Mouse (Mus musculus) brain, embryonic 18.5 days (tissue): Measurements from ENCODE around the gene Gm48552.

ENCODE experiments used
- DNase-seq: peaks from one replicate; pipeline ENCODE4 v3.0.0-alpha.2; 2012; ENCODE audit warnings: low read depth, low spot score

Gene Gm48552

GRCm38 (mm10) chr10:81360721-81361120 is 28.1 kb upstream of the Gm48552 start:
- no peak for DNase-seq

GRCm38 (mm10) chr10:81362336-81362949 is 26.4 kb upstream of the Gm48552 start:
- no peak for DNase-seq

GRCm38 (mm10) chr10:81363436-81364346 is 25.1 kb upstream of the Gm48552 start:
- DNase-seq: no peak

- no peak for DNase-seq
These were observed 24.1 kb upstream of the Gm48552 start for GRCm38 (mm10) chr10:81364666-81365065.

- DNase-seq: no peak
These were observed 23.7 kb upstream of the Gm48552 start for GRCm38 (mm10) chr10:81365073-81365472.

GRCm38 (mm10) chr10:81365672-81366476 is 22.9 kb upstream of the Gm48552 start, which contains the start of gene 4930404N11Rik:
TSS of gene 4930404N11Rik (minus strand) at chr10:81365816.
- no peak for DNase-seq

GRCm38 (mm10) chr10:81366477-81367206 is 22.2 kb upstream of the Gm48552 start:
- no peak for DNase-seq

GRCm38 (mm10) chr10:81367207-81367495 is 21.7 kb upstream of the Gm48552 start:
- no peak for DNase-seq

GRCm38 (mm10) chr10:81375322-81375721 is 13.5 kb upstream of the Gm48552 start:
- DNase-seq: no peak

GRCm38 (mm10) chr10:81376561-81377361 is 12.0 kb upstream of the Gm48552 start:
- no peak for DNase-seq

GRCm38 (mm10) chr10:81377362-81377664 is 11.5 kb upstream of the Gm48552 start:
- no peak for DNase-seq

GRCm38 (mm10) chr10:81377793-81378552 is 10.8 kb upstream of the Gm48552 start, which contains the start of gene Fzr1:
TSS of gene Fzr1 (minus strand) at chr10:81378516.
- no peak for DNase-seq

- peak; percentile 99 for DNase-seq
These were observed 10.1 kb upstream of the Gm48552 start for GRCm38 (mm10) chr10:81378553-81379182.

GRCm38 (mm10) chr10:81379183-81379553 is 9.6 kb upstream of the Gm48552 start:
- DNase-seq: no peak

- DNase-seq: no peak
These were observed 8.9 kb upstream of the Gm48552 start for GRCm38 (mm10) chr10:81379809-81380378.

- DNase-seq: no peak
These were observed 6.8 kb upstream of the Gm48552 start for GRCm38 (mm10) chr10:81382039-81382438.

GRCm38 (mm10) chr10:81383802-81384604 is 4.8 kb upstream of the Gm48552 start, which contains the start of the genes Dohh and Gm48551:
TSS of gene Dohh (plus strand) at chr10:81384428.
TSS of gene Gm48551 (plus strand) at chr10:81384466.
- peak; percentile 97 for DNase-seq

GRCm38 (mm10) chr10:81384605-81384982 is 4.2 kb upstream of the Gm48552 start:
- no peak for DNase-seq
